Mouse (Mus musculus) cerebellum, adult 11 months (tissue): ENCODE measurements around the gene Helz2.

ENCODE experiments used
- DNase-seq: peaks from one replicate; pipeline ENCODE4 v3.0.0; 2022

Helz2 gene

GRCm38 (mm10) chr2:181237251-181238014, 4.4 kb downstream of the Helz2 start:
- DNase-seq = no peak

DNA sequence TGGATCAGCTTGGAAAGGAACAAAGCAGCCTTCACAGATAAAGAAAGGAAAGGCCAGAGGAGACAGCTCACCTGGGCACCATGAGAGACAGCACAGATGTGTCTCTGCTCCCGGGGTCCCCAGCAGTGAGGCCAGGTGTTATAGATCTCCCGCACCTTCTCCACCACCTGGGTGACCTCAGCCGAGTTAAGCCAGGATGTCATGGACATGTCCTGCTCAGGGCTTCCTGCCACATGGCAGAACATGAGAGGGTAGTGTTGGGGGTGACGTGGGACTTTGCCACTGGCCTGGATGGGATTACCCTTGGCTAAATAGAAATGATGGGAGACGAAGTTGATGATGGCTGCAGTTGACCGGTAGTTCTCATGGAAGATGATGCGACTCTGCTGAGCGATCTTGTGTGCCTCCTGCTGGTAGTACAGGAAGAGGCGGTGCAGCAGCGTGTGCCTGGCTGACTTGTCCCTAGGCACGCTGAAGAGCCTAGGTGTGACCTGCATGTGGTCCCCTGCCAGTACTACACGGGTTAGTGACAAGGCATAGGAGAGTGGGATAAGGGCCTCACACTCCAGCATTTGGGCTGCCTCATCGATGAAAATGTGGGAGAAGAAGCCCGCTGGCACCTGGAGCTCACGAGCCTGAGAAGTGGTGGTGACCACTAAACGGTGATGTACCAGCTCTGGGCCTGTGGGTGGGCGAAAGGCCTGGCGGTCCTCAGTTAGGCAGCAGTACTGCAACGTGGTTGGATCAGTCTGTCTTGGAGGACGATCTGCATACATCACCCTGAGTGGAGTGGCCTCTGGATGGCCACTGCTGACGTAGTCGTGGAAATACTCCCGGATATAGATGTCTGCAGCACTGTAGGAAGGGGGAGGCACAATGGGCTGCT, 5.9 kb downstream of the Helz2 start:
- no peak for DNase-seq

DNA sequence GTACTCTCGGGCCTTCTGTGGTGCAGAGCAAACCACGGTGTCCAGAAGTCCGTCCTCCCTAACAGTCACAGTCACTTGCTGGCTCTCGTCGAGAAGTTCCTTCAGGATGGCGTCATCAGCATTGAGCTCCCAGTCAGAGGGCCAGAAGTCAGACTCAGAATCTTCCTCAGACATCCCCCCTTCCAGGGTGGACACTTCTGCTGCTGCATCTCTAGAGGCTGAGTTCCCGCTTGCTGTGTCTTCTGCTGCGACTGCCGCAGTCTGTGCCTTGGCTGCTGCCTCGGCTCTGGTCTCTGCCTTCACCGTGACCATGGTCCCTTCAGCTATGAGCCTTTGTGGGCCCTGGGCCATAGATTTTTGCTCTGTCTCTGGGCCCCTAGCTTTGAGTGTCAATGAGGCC, 7.1 kb downstream of the Helz2 start:
- no peak for DNase-seq

GRCm38 (mm10) chr2:181233443-181233842, 8.4 kb downstream of the Helz2 start:
- no peak for DNase-seq

GRCm38 (mm10) chr2:181231171-181231570, 10.7 kb downstream of the Helz2 start:
- peak; percentile 53 for DNase-seq

DNA sequence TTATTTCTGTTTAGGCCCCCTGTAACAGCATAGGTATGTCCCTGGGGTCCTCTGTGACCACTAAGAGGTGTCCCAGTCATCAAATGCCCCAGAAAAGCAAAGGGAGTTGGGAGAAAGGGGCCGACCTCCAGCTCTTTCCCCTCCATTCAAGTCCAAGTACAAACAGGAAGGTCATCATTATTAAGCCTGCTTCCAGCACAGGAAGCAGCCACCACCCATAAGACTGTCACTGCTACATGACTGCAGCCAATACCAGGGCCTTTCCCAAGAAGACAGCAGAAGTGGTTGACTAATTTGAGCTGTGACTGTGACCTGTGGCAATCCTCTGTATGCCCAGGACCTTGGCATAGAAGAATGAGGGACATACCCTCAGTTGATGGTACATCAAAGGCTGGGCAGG, 13.5 kb downstream of the Helz2 start:
- DNase-seq = no peak

DNA sequence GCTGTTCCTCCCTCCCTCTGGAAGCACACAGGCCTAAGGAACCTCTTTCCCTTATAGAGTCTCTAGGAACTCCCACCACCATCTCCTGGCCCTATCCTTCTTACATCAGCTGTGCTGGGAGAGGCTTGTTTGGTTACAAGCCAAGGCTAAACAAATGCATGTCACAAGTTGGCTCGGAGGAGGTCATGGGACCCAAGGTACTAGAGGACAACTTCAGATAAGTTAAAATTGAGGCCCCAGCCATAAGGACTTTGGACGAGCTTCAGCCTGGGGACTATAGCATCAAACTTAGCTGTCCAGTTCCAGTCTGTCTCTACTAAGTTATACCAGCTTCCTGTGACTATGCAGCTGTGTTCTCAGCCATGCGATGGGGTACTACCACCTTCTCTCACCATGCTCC, 14.7 kb downstream of the Helz2 start:
- DNase-seq = no peak

GRCm38 (mm10) chr2:181224994-181225393, 16.8 kb downstream of the Helz2 start:
- no peak for DNase-seq

DNA sequence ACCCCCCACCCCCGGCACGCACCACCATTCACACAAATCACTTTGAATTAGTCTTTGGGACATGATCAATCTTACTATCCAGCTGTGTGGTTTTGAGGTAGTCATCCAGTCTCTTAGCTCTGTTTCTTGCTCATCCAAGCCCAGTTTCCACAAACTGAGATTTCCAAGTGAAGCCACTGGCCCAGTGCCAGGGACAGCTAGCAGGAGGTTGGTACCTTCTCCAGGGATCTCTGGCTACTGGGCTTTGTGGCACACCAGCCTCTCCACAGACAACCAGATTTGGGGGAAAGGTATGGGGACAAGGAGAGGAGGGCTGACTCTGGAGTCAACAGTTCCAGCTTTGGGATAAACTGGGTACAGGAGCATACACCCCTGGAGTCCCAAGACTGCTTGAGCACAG, 21.5 kb downstream of the Helz2 start:
- peak; percentile 21 for DNase-seq

DNA sequence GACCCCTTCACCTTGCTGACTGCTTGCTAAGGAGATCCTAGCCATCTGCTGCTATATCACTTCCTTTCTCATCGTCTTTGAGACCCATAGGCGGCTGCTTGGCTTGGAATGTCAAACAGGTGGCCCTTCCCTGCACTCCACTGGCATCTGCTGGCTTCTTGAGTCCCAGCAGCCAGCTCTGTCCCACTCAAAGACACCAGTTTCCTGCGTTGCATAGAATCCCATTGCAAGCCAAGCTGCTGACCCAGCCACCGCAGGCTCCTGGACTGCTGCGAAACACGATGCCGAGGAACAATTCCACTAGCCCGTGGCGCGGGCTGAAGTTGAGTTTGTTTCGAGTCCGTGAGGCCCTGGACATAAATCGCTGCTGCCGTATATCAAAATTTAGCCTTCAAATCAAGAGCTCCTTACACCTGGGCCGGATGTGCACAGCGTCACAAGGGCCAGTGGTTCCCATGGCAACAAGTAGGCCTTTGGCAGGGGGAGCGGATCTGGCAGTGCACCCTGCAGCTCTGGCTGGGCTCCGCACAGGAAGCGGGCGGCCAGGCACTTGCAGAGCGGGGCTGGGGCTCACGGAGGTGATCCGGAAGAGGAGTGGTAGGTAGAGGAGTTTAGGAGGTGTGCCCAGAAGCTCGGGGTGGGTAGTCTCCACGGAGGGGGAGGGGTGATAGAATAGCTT, 22.1 kb downstream of the Helz2 start, which contains the start of gene Fndc11:
Gene Fndc11, plus strand, starts transcription at position 476 of the 679 bp plus-strand sequence.
- peak; percentile 48 for DNase-seq

DNA sequence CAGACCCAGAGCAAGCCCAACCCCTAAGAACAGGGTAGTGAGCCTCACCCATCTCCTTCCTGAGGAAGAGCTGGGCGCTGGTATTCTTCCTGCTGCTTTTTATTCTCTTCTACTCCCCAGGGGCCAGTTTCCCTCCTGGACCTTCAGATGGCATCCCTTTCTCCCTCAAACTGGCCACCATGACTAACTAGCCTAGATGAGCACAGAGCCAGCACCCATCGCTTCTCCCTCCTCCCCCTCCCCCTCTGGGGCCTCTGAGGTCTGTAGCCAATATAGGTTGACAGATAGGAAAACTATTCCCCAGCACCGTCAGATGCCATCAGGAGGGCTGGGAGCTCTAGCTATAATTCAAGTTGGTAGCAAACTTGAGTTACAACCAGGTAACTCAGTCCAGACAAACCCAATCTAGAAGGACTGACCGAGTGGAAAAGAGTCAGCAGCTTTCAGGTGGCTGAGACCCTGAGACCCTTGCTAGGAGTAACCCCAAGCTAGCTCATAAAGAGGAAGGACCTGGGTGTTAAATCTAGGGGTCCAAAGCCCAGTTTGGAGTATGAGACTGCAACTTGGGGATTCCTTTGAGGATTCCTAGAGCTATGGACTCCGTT, 22.8 kb downstream of the Helz2 start:
- DNase-seq = no peak

DNA sequence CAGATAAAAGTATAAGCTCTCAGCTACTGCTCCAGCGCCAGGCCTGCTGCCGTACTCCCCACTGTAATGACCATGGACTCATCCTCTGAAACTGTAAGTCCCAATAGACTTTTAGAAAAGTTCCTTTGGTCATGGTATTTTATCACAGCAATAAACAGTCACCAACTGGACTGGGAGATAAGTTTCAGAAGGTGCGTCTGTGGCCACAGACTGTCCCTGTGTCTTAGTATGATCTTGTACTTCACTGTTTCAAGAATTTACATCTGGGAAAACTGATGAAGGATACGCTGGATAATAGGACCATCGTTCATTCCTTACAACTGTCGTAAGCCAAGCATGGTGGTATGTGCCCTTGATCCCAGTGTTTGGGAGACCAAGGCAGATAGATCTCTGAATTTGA, 25.8 kb downstream of the Helz2 start:
- no peak for DNase-seq

GRCm38 (mm10) chr2:181213021-181213445, 28.8 kb downstream of the Helz2 start, which contains the start of gene Srms:
Gene Srms, minus strand, starts transcription at chr2:181213185.
- no peak for DNase-seq

DNA sequence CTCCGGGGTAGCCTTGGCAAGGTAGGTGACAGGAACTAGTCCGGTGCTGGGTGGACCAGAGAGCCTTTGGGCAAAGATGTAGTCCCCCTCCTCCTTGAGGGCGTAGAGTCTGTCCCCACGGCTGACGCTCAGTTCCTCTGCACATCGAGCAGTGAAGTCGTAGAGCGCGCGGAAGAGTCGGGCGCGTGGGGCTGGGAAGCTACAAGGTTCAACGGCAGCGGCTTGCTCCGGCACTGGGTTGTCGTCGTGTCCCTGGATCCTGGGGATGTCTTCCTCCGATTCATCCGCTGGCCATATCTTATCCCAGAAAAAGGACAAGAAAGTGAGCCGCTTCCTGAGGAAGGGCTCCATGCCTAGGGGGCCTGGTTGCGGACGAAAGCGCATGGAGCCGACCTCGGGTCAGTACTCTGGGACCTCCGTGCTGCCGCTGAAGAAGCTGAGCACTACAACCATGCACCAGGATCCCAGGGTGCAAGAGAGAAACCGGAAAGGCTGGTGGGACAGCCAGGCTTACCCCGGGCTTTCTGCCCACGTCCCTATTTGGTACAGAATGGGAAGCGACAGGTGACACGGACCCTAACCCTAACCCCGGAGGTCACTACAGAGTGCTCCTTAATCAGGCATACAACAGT, 29.3 kb downstream of the Helz2 start:
- DNase-seq = no peak

- DNase-seq = no peak
These were observed 35.7 kb downstream of the Helz2 start for GRCm38 (mm10) chr2:181206118-181206517.

DNA sequence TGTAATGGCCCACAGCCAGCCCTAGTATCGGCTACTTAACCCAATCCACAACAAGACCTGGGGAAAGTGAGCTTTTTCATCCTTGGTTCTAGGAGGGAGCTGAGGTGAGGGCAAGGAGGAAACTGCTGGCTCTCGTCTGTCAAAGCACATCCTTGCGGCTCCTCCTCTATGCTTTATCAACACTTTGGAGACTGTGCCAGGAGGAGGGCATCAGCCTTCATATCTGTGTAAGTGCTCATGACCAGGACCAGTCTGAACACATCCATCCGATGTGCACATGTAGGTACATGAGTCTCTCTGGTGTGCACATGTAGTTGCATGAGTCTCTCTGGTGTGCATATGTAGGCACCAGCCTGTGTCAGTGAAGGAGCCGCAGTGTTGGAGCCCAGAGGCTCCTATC, 36.1 kb downstream of the Helz2 start:
- DNase-seq = no peak

GRCm38 (mm10) chr2:181202886-181203285, 38.9 kb downstream of the Helz2 start:
- DNase-seq = no peak

- no peak for DNase-seq
These were observed 39.4 kb downstream of the Helz2 start, which contains the start of gene Ptk6 for GRCm38 (mm10) chr2:181202422-181202821. Gene Ptk6, minus strand, starts transcription at chr2:181202789.

- DNase-seq = no peak
These were observed 40.2 kb downstream of the Helz2 start for GRCm38 (mm10) chr2:181201606-181202005.

- no peak for DNase-seq
These were observed 45.1 kb downstream of the Helz2 start for GRCm38 (mm10) chr2:181196628-181197300.

- DNase-seq = no peak
These were observed 48.8 kb downstream of the Helz2 start for GRCm38 (mm10) chr2:181193044-181193443.

DNA sequence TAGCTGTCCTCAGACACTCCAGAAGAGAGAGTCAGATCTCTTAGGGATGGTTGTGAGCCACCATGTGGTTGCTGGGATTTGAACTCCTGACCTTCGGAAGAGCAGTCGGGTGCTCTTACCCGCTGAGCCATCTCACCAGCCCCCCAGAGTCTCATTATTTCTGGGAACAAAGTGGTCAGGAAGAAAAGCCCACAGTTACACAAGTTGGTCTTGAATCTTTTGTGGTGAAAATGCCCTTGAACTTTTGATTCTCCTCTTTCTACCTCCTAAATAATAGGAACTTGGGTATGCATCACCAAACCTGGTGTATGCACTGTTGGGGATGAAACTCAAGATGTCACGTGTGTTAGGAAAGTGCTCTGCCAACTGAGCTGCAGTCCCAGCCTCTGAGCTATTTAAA, 49.9 kb downstream of the Helz2 start:
- no peak for DNase-seq
